Mouse (Mus musculus): ENCODE data around the gene Olfr609.

Gene Olfr609

GRCm38 (mm10) chr7:103497962-103498361 is at the start of gene Olfr609:
Gene Olfr609 (minus strand): TSS chr7:103498062.
- 60% methylated on average over 1 of the region's 1 CpGs for WGBS

GRCm38 (mm10) chr7:103542617-103543016 is 44.8 kb upstream of the Olfr609 start, which contains the start of gene Olfr612:
Gene Olfr612 (minus strand): TSS chr7:103542717.
- 66% methylated on average over 2 of the region's 2 CpGs for WGBS

GRCm38 (mm10) chr7:103520746-103521145 is 22.9 kb upstream of the Olfr609 start, which contains the start of gene Olfr611:
Gene Olfr611 (minus strand): TSS chr7:103520846.
- WGBS, result 50% methylated on average over 1 of the region's 1 CpGs

GRCm38 (mm10) chr7:103512022-103512421 is 14.2 kb upstream of the Olfr609 start, which contains the start of gene Olfr610:
Gene Olfr610 (minus strand): TSS chr7:103512122.
- 87% methylated on average over 2 of the region's 2 CpGs for WGBS

GRCm38 (mm10) chr7:103477106-103477505 is 20.8 kb downstream of the Olfr609 start:
- WGBS, result 77% methylated on average over 9 of the region's 9 CpGs

GRCm38 (mm10) chr7:103469577-103469976 is 28.3 kb downstream of the Olfr609 start, which contains the start of gene Olfr608:
Gene Olfr608 (plus strand): TSS chr7:103469877.

GRCm38 (mm10) chr7:103460590-103460989 is 37.3 kb downstream of the Olfr609 start:
- whole genome bisulfite sequencing, result 92% methylated on average over 5 of the region's 5 CpGs

- WGBS, result 90% methylated on average over 2 of the region's 2 CpGs
Measured at GRCm38 (mm10) chr7:103448746-103449145, 49.1 kb downstream of the Olfr609 start, which contains the start of gene Olfr606. Gene Olfr606 (plus strand): TSS chr7:103449046.

GRCm38 (mm10) chr7:103445339-103445738 is 52.5 kb downstream of the Olfr609 start, which contains the start of gene Olfr605:
Gene Olfr605 (minus strand): TSS chr7:103445439.
- WGBS, result 91% methylated on average over 1 of the region's 1 CpGs
